Mouse (Mus musculus) 3134 (cell line): Measurements from ENCODE around the gene Olfr1412.

Source experiments
- DNase-seq: peaks from one replicate; pipeline ENCODE4 v3.0.0-alpha.2; 2011; ENCODE audit warnings: low spot score; ENCODE audit not compliant: insufficient read length; ENCODE audit errors: extremely low read depth

The Olfr1412 gene

GRCm38 (mm10) chr1:92585479-92585878 lies at the start of gene Olfr1412:
Gene Olfr1412, plus strand, starts transcription at chr1:92585779.
- DNase-seq = no peak

- no peak for DNase-seq
These were observed 48.6 kb upstream of the Olfr1412 start for GRCm38 (mm10) chr1:92536972-92537371.

GRCm38 (mm10) chr1:92539071-92539470 lies 46.5 kb upstream of the Olfr1412 start:
- no peak for DNase-seq

- no peak for DNase-seq
These were observed 39.6 kb upstream of the Olfr1412 start for GRCm38 (mm10) chr1:92545929-92546328.

GRCm38 (mm10) chr1:92571022-92571421 lies 14.6 kb upstream of the Olfr1412 start, which contains the start of gene Olfr1413:
Gene Olfr1413, plus strand, starts transcription at chr1:92571322.
- DNase-seq = no peak

- no peak for DNase-seq
These were observed 8.5 kb downstream of the Olfr1412 start, which contains the start of gene Olfr1411 for GRCm38 (mm10) chr1:92594111-92594510. Gene Olfr1411, plus strand, starts transcription at chr1:92594411.

- DNase-seq = no peak
These were observed 10.4 kb downstream of the Olfr1412 start for GRCm38 (mm10) chr1:92596019-92596418.

GRCm38 (mm10) chr1:92605482-92605881 lies 19.9 kb downstream of the Olfr1412 start, which contains the start of gene Olfr1410:
Gene Olfr1410, plus strand, starts transcription at chr1:92605782.
- DNase-seq = no peak

GRCm38 (mm10) chr1:92607711-92608110 lies 22.1 kb downstream of the Olfr1412 start:
- DNase-seq = no peak

- DNase-seq = no peak
These were observed 25.4 kb downstream of the Olfr1412 start for GRCm38 (mm10) chr1:92611008-92611407.

- DNase-seq = no peak
These were observed 27.6 kb downstream of the Olfr1412 start for GRCm38 (mm10) chr1:92613175-92613574.

- DNase-seq = no peak
These were observed 28.9 kb downstream of the Olfr1412 start for GRCm38 (mm10) chr1:92614516-92614915.

- peak; percentile 54 for DNase-seq
These were observed 30.5 kb downstream of the Olfr1412 start for GRCm38 (mm10) chr1:92616046-92616445.

GRCm38 (mm10) chr1:92617488-92617887 lies 31.9 kb downstream of the Olfr1412 start, which contains the start of gene Olfr12:
Gene Olfr12, plus strand, starts transcription at chr1:92617788.
- no peak for DNase-seq

- DNase-seq = no peak
These were observed 32.8 kb downstream of the Olfr1412 start for GRCm38 (mm10) chr1:92618360-92618759.

- DNase-seq = no peak
These were observed 42.6 kb downstream of the Olfr1412 start for GRCm38 (mm10) chr1:92628227-92628626.

GRCm38 (mm10) chr1:92632196-92632595 lies 46.6 kb downstream of the Olfr1412 start:
- DNase-seq = no peak

- DNase-seq = no peak
These were observed 47.4 kb downstream of the Olfr1412 start for GRCm38 (mm10) chr1:92632948-92633347.

- no peak for DNase-seq
These were observed 48.1 kb downstream of the Olfr1412 start for GRCm38 (mm10) chr1:92633726-92634125.

GRCm38 (mm10) chr1:92634569-92634968 lies 49.0 kb downstream of the Olfr1412 start:
- no peak for DNase-seq

GRCm38 (mm10) chr1:92634976-92635599 lies 49.5 kb downstream of the Olfr1412 start:
- DNase-seq = peak; percentile 63

GRCm38 (mm10) chr1:92636015-92636414 lies 50.4 kb downstream of the Olfr1412 start:
- DNase-seq = no peak
